Mouse (Mus musculus): ENCODE data around the gene Mtg2. TPM values are rescaled to one million over a fixed set of nuclear protein-coding genes. Genes with fewer than 3 reads are reported as not detected.

Mtg2 gene
- polyA plus RNA-seq, 1 experiment from 2014 or later = 11.1 TPM

GRCm38 (mm10) chr2:180084565-180084964 is 14.2 kb downstream of the Mtg2 start:
- Histone ChIP-seq H3K4me3 (ENCODE audit: low read depth, low read length) (no peak overlapping the region), H3K9me3 (ENCODE audit: control insufficient read depth) (no peaks in the 10 kb centered on the region), H3K27ac (ENCODE audit: low read depth, low read length) (no peak overlapping the region), H3K27me3 (replicated peaks; ENCODE audit: control insufficient read depth, insufficient read depth, low read length) (no peaks in the 10 kb centered on the region), H3K36me3 (ENCODE audit: control insufficient read depth, insufficient read depth) (peaks cover 14% of the 10 kb centered on the region), H3K4me1 (replicated peaks; ENCODE audit: control insufficient read depth, insufficient read depth, low read length) (no peaks in the 10 kb centered on the region), H3K9ac (ENCODE audit: low read depth, low read length) (no peak overlapping the region), H3K4me2 (replicated peaks; ENCODE audit: low read depth) (no peak overlapping the region)
- no peak for TF ChIP-seq CTCF (IDR thresholded peaks at IDR 0.05; ENCODE audit: low read depth)
- 40% methylated on average over 3 of the region's 3 CpGs for WGBS
- no peak for ATAC-seq

DNA sequence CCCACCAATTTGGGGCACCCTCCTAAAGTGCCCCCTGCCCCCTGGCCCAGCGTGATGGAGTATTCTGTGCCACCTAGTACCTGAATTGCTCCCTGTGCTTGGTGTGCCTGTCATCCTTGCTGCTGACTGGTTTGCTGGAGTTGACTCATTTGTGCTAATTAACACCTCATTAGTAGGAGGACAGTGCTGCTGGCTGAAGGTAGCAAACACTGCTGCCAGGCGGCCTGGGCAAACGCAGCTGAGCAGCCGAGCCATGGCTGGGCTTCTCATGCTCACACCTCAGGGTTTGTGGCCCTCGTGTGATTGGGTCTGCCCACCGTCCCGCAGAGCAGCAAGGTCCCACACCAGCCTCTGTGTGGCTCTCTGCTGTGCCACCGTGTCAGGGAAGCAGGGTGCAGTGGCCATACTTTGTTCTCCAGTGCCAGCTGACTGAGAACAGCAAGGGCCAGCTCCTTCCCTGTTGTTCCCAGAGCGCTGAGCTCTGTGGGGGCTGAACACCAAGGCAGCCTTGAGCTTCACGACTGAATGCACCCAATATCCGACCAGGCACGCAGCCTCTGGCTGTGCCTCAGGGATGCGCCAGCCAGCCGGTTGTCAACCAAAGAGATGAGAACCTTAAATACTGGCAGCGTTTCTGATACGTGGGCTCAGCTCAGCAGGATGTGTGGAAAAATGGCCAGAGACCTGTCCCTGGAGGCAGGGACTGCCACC is 15.7 kb downstream of the Mtg2 start:
- 78% methylated on average over 16 of the region's 16 CpGs for WGBS
- no peak for TF ChIP-seq CTCF (IDR thresholded peaks at IDR 0.05; ENCODE audit: low read depth)
- Histone ChIP-seq H3K4me2 (replicated peaks; ENCODE audit: low read depth) (no peak overlapping the region), H3K27ac (ENCODE audit: low read depth, low read length) (no peak overlapping the region), H3K9ac (ENCODE audit: low read depth, low read length) (no peak overlapping the region), H3K27me3 (replicated peaks; ENCODE audit: control insufficient read depth, insufficient read depth, low read length) (no peaks in the 10 kb centered on the region), H3K9me3 (ENCODE audit: control insufficient read depth) (no peaks in the 10 kb centered on the region), H3K36me3 (ENCODE audit: control insufficient read depth, insufficient read depth) (peaks cover 14% of the 10 kb centered on the region), H3K4me3 (ENCODE audit: low read depth, low read length) (no peak overlapping the region), H3K4me1 (replicated peaks; ENCODE audit: control insufficient read depth, insufficient read depth, low read length) (no peaks in the 10 kb centered on the region)
- no peak for ATAC-seq

- Histone ChIP-seq H3K9ac (ENCODE audit: low read depth, low read length) (no peak overlapping the region), H3K4me2 (replicated peaks; ENCODE audit: low read depth) (no peak overlapping the region), H3K27me3 (replicated peaks; ENCODE audit: control insufficient read depth, insufficient read depth, low read length) (no peaks in the 10 kb centered on the region), H3K4me1 (replicated peaks; ENCODE audit: control insufficient read depth, insufficient read depth, low read length) (no peaks in the 10 kb centered on the region), H3K36me3 (ENCODE audit: control insufficient read depth, insufficient read depth) (peaks cover 14% of the 10 kb centered on the region), H3K4me3 (ENCODE audit: low read depth, low read length) (no peak overlapping the region), H3K9me3 (ENCODE audit: control insufficient read depth) (no peaks in the 10 kb centered on the region), H3K27ac (ENCODE audit: low read depth, low read length) (no peak overlapping the region)
- 84% methylated on average over 5 of the region's 5 CpGs for WGBS
- no peak for TF ChIP-seq CTCF (IDR thresholded peaks at IDR 0.05; ENCODE audit: low read depth)
- no peak for ATAC-seq
Observed at GRCm38 (mm10) chr2:180086637-180087027, 16.2 kb downstream of the Mtg2 start.

DNA sequence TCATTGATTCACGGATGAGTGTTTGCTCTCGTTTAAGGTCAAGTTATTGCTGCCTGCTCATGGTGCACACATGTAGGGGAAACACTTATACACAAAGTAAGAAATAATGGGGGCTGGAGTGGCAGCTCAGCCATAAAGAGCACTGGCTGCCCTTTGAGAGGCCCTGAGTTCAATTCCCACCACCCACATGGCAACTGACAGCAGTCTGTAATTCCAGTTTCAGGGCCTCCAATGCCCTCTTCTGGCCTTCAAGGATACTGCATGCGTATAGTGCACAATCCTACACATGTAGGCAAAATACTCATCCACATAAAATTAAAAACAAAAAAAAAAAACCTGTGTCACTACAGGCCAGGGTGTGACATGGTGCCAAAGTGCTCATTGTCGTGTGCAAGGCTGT is 17.1 kb downstream of the Mtg2 start:
- peak; percentile 31 for TF ChIP-seq CTCF (IDR thresholded peaks at IDR 0.05; ENCODE audit: low read depth)
- no peak overlapping the region for H3K4me3 ChIP-seq (ENCODE audit: low read depth, low read length)
- H3K27me3 ChIP-seq (replicated peaks; ENCODE audit: control insufficient read depth, insufficient read depth, low read length) = no peaks in the 10 kb centered on the region
- H3K9ac ChIP-seq (ENCODE audit: low read depth, low read length) = no peak overlapping the region
- H3K4me2 ChIP-seq (replicated peaks; ENCODE audit: low read depth) = no peak overlapping the region
- WGBS = 86% methylated on average over 4 of the region's 4 CpGs
- no peaks in the 10 kb centered on the region for H3K9me3 ChIP-seq (ENCODE audit: control insufficient read depth)
- H3K27ac ChIP-seq (ENCODE audit: low read depth, low read length) = no peak overlapping the region
- H3K4me1 ChIP-seq (replicated peaks; ENCODE audit: control insufficient read depth, insufficient read depth, low read length) = no peaks in the 10 kb centered on the region
- H3K36me3 ChIP-seq (ENCODE audit: control insufficient read depth, insufficient read depth) = peaks cover 9% of the 10 kb centered on the region
- ATAC-seq = no peak

DNA sequence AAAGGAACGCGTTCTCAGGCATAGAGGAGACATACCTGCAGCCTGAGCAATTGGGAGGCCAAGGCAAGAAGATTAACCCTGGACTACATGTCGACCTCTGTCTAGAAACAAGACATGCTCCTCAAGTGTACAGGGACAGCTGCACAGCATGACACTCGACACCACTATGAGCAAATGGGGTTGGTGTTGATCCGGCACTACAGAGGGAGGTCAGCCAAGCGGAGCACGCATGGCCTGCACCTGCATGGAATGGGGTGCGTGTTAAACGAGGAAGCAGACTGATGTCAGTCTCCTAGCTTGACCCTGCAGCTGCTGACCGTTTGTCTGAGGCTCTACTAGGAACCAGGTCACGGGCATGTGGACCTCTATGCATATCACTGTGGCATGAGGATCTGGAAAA is 19.9 kb downstream of the Mtg2 start:
- no peak for TF ChIP-seq CTCF (IDR thresholded peaks at IDR 0.05; ENCODE audit: low read depth)
- no peaks in the 10 kb centered on the region for H3K9me3 ChIP-seq (ENCODE audit: control insufficient read depth)
- H3K4me3 ChIP-seq (ENCODE audit: low read depth, low read length) = no peak overlapping the region
- H3K27ac ChIP-seq (ENCODE audit: low read depth, low read length) = no peak overlapping the region
- ATAC-seq = no peak
- no peak overlapping the region for H3K4me2 ChIP-seq (replicated peaks; ENCODE audit: low read depth)
- no peaks in the 10 kb centered on the region for H3K27me3 ChIP-seq (replicated peaks; ENCODE audit: control insufficient read depth, insufficient read depth, low read length)
- no peak overlapping the region for H3K9ac ChIP-seq (ENCODE audit: low read depth, low read length)
- no peaks in the 10 kb centered on the region for H3K36me3 ChIP-seq (ENCODE audit: control insufficient read depth, insufficient read depth)
- H3K4me1 ChIP-seq (replicated peaks; ENCODE audit: control insufficient read depth, insufficient read depth, low read length) = no peaks in the 10 kb centered on the region
- 67% methylated on average over 11 of the region's 11 CpGs for WGBS

DNA sequence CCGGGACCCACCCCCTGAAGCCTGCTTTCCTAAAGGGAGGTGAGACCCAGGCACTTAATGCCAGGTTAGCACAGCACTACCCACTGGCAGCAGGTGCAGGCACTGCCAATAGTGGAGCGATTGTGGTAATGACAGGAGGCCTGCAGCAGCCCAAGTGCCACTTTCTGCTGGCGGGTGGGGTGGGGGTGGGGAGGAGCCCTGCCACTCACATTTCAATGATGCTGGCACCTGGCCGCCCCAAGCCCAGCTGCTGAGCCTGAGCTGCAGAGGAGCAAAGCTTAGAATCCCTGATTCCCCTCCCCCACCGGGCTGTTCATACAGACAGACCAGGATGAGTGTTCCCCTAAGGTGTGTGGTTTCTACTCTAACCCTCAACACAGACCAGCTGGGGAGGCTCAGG is 25.3 kb downstream of the Mtg2 start:
- Histone ChIP-seq H3K27me3 (replicated peaks; ENCODE audit: control insufficient read depth, insufficient read depth, low read length) (peaks cover 19% of the 10 kb centered on the region), H3K4me2 (replicated peaks; ENCODE audit: low read depth) (no peak overlapping the region)
- 35% methylated on average over 5 of the region's 5 CpGs for whole genome bisulfite sequencing

More for the DNA sequence above, 25.3 kb downstream of the Mtg2 start:
- Histone ChIP-seq H3K9me3 (ENCODE audit: control insufficient read depth) (no peaks in the 10 kb centered on the region), H3K4me1 (replicated peaks; ENCODE audit: control insufficient read depth, insufficient read depth, low read length) (no peaks in the 10 kb centered on the region), H3K9ac (ENCODE audit: low read depth, low read length) (no peak overlapping the region), H3K36me3 (ENCODE audit: control insufficient read depth, insufficient read depth) (no peaks in the 10 kb centered on the region), H3K4me3 (ENCODE audit: low read depth, low read length) (no peak overlapping the region), H3K27ac (ENCODE audit: low read depth, low read length) (no peak overlapping the region)
- no peak for TF ChIP-seq CTCF (IDR thresholded peaks at IDR 0.05; ENCODE audit: low read depth)
- no peak for ATAC-seq

Data from intestine, postnatal 0 days (tissue).